Mouse (Mus musculus) cerebellum, adult 2 months (tissue): Measurements from ENCODE around the gene Cacng8.

Experiments
- CTCF ChIP-seq: fragments of 200-500 bp; IDR thresholded peaks from 2 replicates; pipeline ENCODE4 v1.5.1; 2011; ENCODE audit warnings: low read depth, mild to moderate bottlenecking, control low read depth, low read length, moderate library complexity, borderline replicate concordance; ENCODE audit not compliant: insufficient read depth
- POLR2A ChIP-seq: fragments of 200-500 bp; IDR thresholded peaks from 2 replicates; pipeline ENCODE4 v1.6.1; 2011; ENCODE audit warnings: low read length, control low read depth, borderline replicate concordance; ENCODE audit not compliant: insufficient read depth

GRCm38 (mm10) chr7:3368311-3368710, 22.2 kb upstream of the Cacng8 start:
- no peak for TF ChIP-seq CTCF
- no peak for TF ChIP-seq POLR2A
